Mouse (Mus musculus) E14TG2a.4 (cell line): ENCODE data around the gene Nphs2.

Source experiments
- H3K27me3 ChIP-seq: 2 replicates; pipeline ENCODE4 v1.6.1; 2014; ENCODE audit warnings: low read length, control low read depth; ENCODE audit not compliant: insufficient read depth
- H3K36me3 ChIP-seq: 2 replicates; pipeline ENCODE4 v1.6.1; 2014; ENCODE audit warnings: low read length, control low read depth; ENCODE audit not compliant: insufficient read depth
- H3K4me1 ChIP-seq: replicated peaks from 2 replicates; pipeline ENCODE4 v1.6.1; 2014; ENCODE audit warnings: low read depth, low read length, control low read depth
- H3K4me3 ChIP-seq: replicated peaks from 2 replicates; pipeline ENCODE4 v1.5.1; 2014; ENCODE audit warnings: mild to moderate bottlenecking, low read length
- H3K9me3 ChIP-seq: 2 replicates; pipeline ENCODE4 v1.6.1; 2014; ENCODE audit warnings: low read length, control low read depth
- CTCF ChIP-seq: conservative IDR thresholded peaks from 2 replicates; pipeline ENCODE4 v1.5.1; 2014; ENCODE audit warnings: low read length
- NANOG ChIP-seq: IDR thresholded peaks from 2 replicates; pipeline ENCODE4 v1.6.1; 2014; ENCODE audit warnings: borderline replicate concordance, low read length, mixed read lengths
- POU5F1 ChIP-seq: IDR thresholded peaks from 2 replicates; pipeline ENCODE4 v1.6.1; 2014; ENCODE audit warnings: low read length, borderline replicate concordance

Nphs2 gene

GRCm38 (mm10) chr1:156340847-156341246, 30.3 kb downstream of the Nphs2 start:
- Histone ChIP-seq H3K4me1 (no peaks in the 10 kb centered on the region), H3K4me3 (no peak overlapping the region), H3K36me3 (no peaks in the 10 kb centered on the region), H3K9me3 (peaks cover 5% of the 10 kb centered on the region), H3K27me3 (0 out of 2 replicates have a peak, but pooled peaks cover 2% of the 10 kb centered on the region)
- no peak for TF ChIP-seq POU5F1
- no peak for TF ChIP-seq CTCF
- TF ChIP-seq NANOG, result no peak

- Histone ChIP-seq H3K4me3 (no peak overlapping the region), H3K27me3 (0 out of 2 replicates have a peak, but pooled peaks cover 2% of the 10 kb centered on the region), H3K4me1 (no peaks in the 10 kb centered on the region), H3K36me3 (no peaks in the 10 kb centered on the region), H3K9me3 (no peaks in the 10 kb centered on the region)
- no peak for TF ChIP-seq NANOG
- no peak for TF ChIP-seq CTCF
- no peak for TF ChIP-seq POU5F1
Observed at GRCm38 (mm10) chr1:156344433-156344832, 33.9 kb downstream of the Nphs2 start.

GRCm38 (mm10) chr1:156345633-156346032, 35.1 kb downstream of the Nphs2 start:
- Histone ChIP-seq H3K36me3 (no peaks in the 10 kb centered on the region), H3K27me3 (0 out of 2 replicates have a peak, but pooled peaks cover 1% of the 10 kb centered on the region), H3K9me3 (no peaks in the 10 kb centered on the region), H3K4me3 (no peak overlapping the region), H3K4me1 (no peaks in the 10 kb centered on the region)
- TF ChIP-seq POU5F1, result no peak
- TF ChIP-seq NANOG, result no peak
- no peak for TF ChIP-seq CTCF

- TF ChIP-seq POU5F1 (no peak), NANOG (no peak), CTCF (no peak)
- no peaks in the 10 kb centered on the region for H3K36me3 ChIP-seq
Observed at GRCm38 (mm10) chr1:156349031-156349430, 38.5 kb downstream of the Nphs2 start.

GRCm38 (mm10) chr1:156350441-156350840, 39.9 kb downstream of the Nphs2 start:
- H3K27me3 ChIP-seq, result no peaks in the 10 kb centered on the region
- no peaks in the 10 kb centered on the region for H3K36me3 ChIP-seq
- no peaks in the 10 kb centered on the region for H3K4me1 ChIP-seq
- H3K4me3 ChIP-seq, result no peak overlapping the region
- TF ChIP-seq NANOG (no peak), CTCF (no peak), POU5F1 (no peak)
- H3K9me3 ChIP-seq, result no peaks in the 10 kb centered on the region

More at GRCm38 (mm10) chr1:156349031-156349430, 38.5 kb downstream of the Nphs2 start:
- H3K9me3 ChIP-seq, result no peaks in the 10 kb centered on the region
- H3K4me3 ChIP-seq, result no peak overlapping the region
- no peaks in the 10 kb centered on the region for H3K27me3 ChIP-seq
- H3K4me1 ChIP-seq, result no peaks in the 10 kb centered on the region

- H3K27me3 ChIP-seq, result no peaks in the 10 kb centered on the region
- no peaks in the 10 kb centered on the region for H3K4me1 ChIP-seq
- no peaks in the 10 kb centered on the region for H3K9me3 ChIP-seq
- H3K4me3 ChIP-seq, result no peak overlapping the region
- H3K36me3 ChIP-seq, result no peaks in the 10 kb centered on the region
- TF ChIP-seq CTCF (no peak), NANOG (no peak), POU5F1 (no peak)
Observed at GRCm38 (mm10) chr1:156352466-156352865, 41.9 kb downstream of the Nphs2 start.

GRCm38 (mm10) chr1:156365740-156366139, 55.2 kb downstream of the Nphs2 start, which contains the start of gene Gm2000:
Gm2000 (plus strand) TSS chr1:156366040.
- Histone ChIP-seq H3K9me3 (peaks cover 30% of the 10 kb centered on the region), H3K27me3 (no peaks in the 10 kb centered on the region), H3K4me1 (no peaks in the 10 kb centered on the region), H3K4me3 (no peak within 1 kb of the TSS), H3K36me3 (no peaks in the 10 kb centered on the region)
- TF ChIP-seq CTCF (no peak), POU5F1 (no peak), NANOG (no peak)
